Mouse (Mus musculus) urinary bladder, adult 18-20 months (tissue): ENCODE measurements at regions not wholly inside any gene's neighbourhood (a gene's known extent, or its start where the extent isn't known, plus 50 kb on each side); places are given as distances from the start of the nearest gene placed in this dataset.

Experiments used
- DNase-seq, 2 experiments: peaks; one replicate each; pipeline ENCODE4 v3.0.0; 2022; ENCODE audit warnings: low spot score in 2 of 2, mixed read lengths in 2 of 2

DNA sequence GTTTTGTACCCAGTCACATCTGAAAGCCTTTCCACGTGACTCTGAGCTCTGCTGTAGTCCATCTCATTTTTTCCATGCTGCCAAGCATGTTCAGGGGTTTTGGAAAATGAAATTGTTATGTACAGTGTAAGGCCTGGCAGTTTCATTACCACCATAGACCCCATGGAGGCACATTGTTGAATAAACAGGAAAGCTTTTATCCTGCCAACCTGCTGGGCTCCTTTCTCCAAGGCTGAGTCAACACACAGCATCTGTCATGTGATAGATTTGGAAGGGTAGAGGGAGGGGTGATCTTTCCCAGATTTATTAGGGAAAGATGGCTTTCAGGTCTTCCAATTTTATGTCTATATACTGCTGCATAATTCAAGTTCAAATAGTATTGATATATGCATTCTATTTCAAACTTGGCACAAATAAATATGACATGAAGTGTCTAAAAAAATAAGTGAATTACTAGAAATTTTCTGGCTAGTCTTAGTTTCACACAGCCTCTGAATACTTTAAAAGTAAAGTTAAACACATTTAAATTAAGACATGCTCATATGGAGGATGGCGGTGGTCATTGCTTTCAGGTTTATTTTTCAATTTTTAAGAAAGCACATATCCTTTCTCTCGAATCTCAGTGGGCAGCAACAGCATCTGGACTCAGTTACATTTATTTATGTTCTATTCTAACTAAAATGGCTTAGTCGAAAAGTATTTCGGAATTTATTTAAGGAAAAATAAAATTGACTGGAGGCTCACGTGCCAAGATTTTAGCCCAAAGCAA is 942.1 kb upstream of the Flrt2 start:
- no peak for DNase-seq

DNA sequence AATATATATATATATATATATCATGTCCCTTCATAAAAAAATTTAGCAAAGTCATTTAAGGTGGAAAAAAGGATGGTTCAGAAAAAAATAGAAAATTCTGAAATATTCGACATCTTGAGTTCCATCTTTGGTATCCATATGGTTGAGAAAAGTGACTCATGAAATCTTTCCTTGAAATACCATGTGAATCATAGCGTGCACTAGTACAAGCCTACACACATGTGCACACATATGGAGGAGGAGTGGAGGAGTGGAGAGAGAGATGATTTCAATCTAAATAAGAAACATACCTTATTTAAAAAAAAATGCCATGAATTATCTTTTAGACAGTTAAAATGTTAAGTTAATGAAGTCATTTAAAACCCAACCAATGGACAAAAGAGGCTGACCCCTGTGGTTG is 936.3 kb upstream of the Flrt2 start:
- DNase-seq: no peak

DNA sequence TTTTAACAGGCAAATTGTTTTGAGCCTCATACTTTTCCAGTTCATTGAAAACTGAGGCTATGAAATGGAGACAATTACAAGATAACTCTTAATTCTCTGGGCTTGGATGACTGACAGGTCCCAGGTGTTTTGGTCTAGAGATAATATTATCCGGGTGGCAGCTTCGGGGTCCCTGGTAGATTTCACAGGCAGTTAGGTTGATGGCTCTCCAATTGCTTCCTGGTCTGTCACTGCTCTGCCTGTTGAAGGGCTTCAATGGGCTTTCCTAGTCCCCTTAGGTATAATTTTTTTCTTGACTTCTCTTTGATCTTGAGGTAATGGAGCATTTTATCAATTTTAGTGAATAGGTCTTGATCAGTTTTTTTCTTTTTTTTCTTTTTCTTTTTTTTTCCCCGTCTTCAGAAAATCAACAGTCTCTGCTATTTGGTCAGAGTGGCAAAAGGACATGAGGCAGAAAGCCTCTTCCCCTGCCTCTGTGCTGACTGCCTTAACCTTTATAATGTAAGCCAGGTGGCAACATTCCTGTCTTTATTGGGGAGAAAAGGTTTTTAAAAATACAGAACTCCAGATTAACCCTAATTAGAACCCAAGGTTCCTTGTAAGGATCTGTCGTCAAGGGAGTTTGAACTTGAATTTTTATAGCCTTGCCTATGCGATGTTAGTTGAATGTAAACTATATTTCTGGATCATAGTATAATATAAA is 896.0 kb upstream of the Flrt2 start:
- DNase-seq: no peak

DNA sequence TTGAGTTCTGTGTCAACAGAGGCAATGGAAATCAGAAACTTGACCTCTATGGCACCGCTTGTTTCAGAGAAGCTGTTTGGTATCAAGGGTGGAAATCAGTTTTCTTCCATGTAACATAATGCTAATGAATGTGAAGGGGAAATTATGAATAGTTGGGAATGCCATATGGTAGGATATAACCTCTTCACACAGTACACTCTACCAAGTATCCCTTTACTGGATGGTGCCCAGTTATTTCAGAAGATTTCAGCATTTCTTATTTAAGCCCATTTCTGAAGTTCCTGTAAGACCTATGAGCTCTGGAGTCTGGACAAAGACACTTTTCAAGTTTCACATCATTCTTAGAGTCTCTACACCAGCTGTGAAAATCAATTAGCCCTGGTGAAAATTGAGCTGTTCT is 887.3 kb upstream of the Flrt2 start:
- DNase-seq: no peak

DNA sequence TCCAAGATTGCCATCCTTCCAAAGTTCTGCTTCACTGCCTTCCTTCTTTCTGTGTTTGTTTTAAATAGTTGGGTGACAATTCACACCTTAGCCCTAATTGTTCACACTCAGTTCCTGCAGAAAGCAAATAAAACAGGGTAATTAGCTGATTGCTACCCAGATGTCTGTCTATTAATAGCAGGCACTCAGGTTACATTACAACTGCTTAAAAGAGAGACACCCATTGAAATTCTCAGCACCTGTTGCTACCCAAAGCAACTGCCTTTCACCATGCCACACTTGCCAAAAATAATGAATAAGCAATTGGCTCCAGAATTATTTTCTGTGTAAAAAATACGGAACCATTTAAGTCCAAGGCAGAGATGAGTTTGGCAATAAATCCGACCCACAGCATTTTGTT is 860.6 kb upstream of the Flrt2 start:
- no peak for DNase-seq

DNA sequence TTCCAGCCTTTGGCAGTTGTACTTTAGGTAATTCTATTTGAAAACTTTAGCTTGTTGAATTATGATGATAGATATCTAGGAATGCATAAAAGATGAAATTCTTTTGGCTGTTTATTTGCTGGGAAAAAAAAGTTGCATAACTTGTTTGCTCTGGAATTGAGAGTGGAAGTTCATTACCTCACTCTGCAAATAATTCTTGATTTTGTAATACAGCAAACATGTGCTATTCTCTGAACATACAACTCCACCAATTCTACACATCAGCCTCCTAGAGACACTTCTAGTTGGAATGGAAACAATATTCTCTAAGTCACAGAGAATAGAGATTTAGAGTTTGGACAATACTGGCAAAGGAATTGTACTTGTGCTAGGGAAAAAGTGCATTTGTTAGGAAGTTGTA is 829.3 kb upstream of the Flrt2 start:
- DNase-seq: no peak

DNA sequence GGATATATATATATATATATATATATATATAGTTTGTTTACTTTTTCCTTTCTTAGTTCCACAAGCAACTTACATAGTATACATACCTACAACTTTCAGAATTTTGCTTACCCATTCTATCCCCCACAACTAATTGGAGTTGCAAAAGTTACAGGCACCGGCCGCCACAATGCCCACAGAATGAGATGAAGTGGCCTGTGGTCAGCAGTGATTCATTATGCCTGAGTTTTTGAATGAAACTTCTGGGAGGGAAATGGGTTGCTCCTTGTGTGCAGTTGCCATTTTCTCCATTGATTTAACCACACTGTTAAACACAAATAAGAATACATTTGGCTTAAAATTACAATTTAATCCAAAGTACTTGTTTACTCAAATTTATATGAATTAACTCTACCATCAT is 781.2 kb upstream of the Flrt2 start:
- DNase-seq: no peak

DNA sequence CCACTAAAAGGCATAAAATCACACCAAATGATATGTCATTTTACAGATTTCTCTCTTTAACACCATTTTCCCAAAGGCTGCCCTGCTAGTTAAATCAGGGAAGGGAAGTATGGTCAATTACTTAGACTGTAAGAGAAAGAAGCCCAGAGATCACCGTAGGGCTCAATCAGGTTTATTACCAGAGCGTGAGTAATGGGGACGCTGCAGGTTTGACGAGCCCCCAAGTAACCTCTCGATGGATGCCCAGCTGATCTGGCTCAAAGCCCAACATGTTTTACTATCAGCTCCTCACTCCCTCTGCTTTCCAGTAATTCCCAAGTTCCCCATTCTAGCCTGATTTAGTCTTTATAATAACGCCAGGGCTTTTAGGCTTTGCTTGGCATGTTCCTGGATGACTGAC is 749.0 kb upstream of the Flrt2 start:
- no peak for DNase-seq
